Mouse (Mus musculus) cerebellum, postnatal 36 days (tissue): ENCODE measurements around the gene Olfr5.
A peak's percentile ranks its signal among the peaks of the same experiment; 100 is the strongest.
"Not testable (repeated sequence)": the region's sequence is repeated elsewhere in the genome, so short reads cannot be mapped to it uniquely, and the experiment has no call there.

Experiments used
- DNase-seq, 2 experiments: peaks; one replicate each; pipeline ENCODE4 v3.0.0; 2021 to 2022; ENCODE audit warnings: mixed read lengths in 2 of 2

Gene Olfr5

GRCm38 (mm10) chr7:6486841-6487240 lies at the start of gene Olfr5:
Gene Olfr5, minus strand, starts transcription at chr7:6486941.
- no peak for DNase-seq

GRCm38 (mm10) chr7:6526141-6526540 lies 39.4 kb upstream of the Olfr5 start:
- DNase-seq = no peak

- no peak for DNase-seq
These were observed 38.3 kb upstream of the Olfr5 start for GRCm38 (mm10) chr7:6525001-6525400.

- DNase-seq = no peak
These were observed 36.1 kb upstream of the Olfr5 start, which contains the start of gene Olfr1349 for GRCm38 (mm10) chr7:6522850-6523249. Gene Olfr1349, minus strand, starts transcription at chr7:6522950.

- no peak for DNase-seq
These were observed 34.9 kb upstream of the Olfr5 start for GRCm38 (mm10) chr7:6521666-6522065.

GRCm38 (mm10) chr7:6508648-6509047 lies 21.9 kb upstream of the Olfr5 start, which contains the start of gene Olfr1348:
Gene Olfr1348, minus strand, starts transcription at chr7:6508748.
- no peak for DNase-seq

- DNase-seq = no peak
These were observed 12.9 kb upstream of the Olfr5 start, which contains the start of gene Olfr1347 for GRCm38 (mm10) chr7:6499655-6500054. Gene Olfr1347, minus strand, starts transcription at chr7:6499755.

- DNase-seq = not testable (repeated sequence)
These were observed 9.1 kb downstream of the Olfr5 start for GRCm38 (mm10) chr7:6477633-6478032.

- DNase-seq = no peak
These were observed 19.8 kb downstream of the Olfr5 start, which contains the start of gene Olfr1346 for GRCm38 (mm10) chr7:6466951-6467350. Gene Olfr1346, plus strand, starts transcription at chr7:6467101.

GRCm38 (mm10) chr7:6456399-6456798 lies 30.3 kb downstream of the Olfr5 start:
- no peak for DNase-seq

GRCm38 (mm10) chr7:6455868-6456267 lies 30.9 kb downstream of the Olfr5 start, which contains the start of gene Olfr1336:
Gene Olfr1336, plus strand, starts transcription at chr7:6456168.
- DNase-seq = no peak

GRCm38 (mm10) chr7:6447771-6448170 lies 39.0 kb downstream of the Olfr5 start:
- DNase-seq = no peak

- DNase-seq = no peak
These were observed 45.6 kb downstream of the Olfr5 start for GRCm38 (mm10) chr7:6441173-6441572.

GRCm38 (mm10) chr7:6438388-6438787 lies 48.4 kb downstream of the Olfr5 start, which contains the start of gene Olfr1344:
Gene Olfr1344, plus strand, starts transcription at chr7:6438688.
- no peak for DNase-seq

- peak in 1 of 2 experiments; percentile 9 for DNase-seq
These were observed 56.4 kb downstream of the Olfr5 start for GRCm38 (mm10) chr7:6430342-6430741.

- DNase-seq = no peak
These were observed 57.4 kb downstream of the Olfr5 start for GRCm38 (mm10) chr7:6429381-6429780.
